Mouse (Mus musculus) thymus, postnatal 0 days (tissue): ENCODE measurements around the gene Zfp94. TPM values are rescaled to one million over a fixed set of nuclear protein-coding genes. Genes with fewer than 3 reads are reported as not detected.

ENCODE experiments used
- DNase-seq: peaks from one replicate; pipeline ENCODE4 v3.0.0-alpha.2; 2015; ENCODE audit warnings: low spot score
- polyA plus RNA-seq: library from polyadenylated mRNA; unstranded; fragments of >200 nt; fragmentation: Nextera tagmentation; extraction: Ambion mirVana; gene quantifications from 2 replicates; pipeline ENCODE4 v1.2.1, GENCODE M21; 2015

The Zfp94 gene
- polyA plus RNA-seq, 1 experiment from 2014 or later = 4.6 TPM

DNA sequence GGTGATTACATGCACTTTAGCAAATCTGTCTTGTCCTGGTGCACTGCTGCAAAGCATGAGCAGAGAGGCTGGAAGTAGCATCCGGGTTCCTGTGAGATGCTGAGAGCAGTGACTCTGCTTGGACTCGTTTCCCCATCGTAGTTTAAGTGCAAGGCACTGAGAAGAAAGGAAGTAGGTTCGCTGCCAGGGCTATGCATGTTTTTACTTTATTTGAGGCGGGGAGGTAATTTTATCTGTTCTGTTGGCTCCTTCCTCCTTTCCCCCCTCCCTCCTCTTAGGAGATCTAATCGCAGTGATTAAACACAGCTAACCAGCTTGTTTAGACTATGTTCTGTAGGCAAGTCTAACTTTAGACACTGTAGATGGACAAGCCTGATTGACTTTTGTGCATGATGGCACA is 2.5 kb upstream of the Zfp94 start:
- no peak for DNase-seq

DNA sequence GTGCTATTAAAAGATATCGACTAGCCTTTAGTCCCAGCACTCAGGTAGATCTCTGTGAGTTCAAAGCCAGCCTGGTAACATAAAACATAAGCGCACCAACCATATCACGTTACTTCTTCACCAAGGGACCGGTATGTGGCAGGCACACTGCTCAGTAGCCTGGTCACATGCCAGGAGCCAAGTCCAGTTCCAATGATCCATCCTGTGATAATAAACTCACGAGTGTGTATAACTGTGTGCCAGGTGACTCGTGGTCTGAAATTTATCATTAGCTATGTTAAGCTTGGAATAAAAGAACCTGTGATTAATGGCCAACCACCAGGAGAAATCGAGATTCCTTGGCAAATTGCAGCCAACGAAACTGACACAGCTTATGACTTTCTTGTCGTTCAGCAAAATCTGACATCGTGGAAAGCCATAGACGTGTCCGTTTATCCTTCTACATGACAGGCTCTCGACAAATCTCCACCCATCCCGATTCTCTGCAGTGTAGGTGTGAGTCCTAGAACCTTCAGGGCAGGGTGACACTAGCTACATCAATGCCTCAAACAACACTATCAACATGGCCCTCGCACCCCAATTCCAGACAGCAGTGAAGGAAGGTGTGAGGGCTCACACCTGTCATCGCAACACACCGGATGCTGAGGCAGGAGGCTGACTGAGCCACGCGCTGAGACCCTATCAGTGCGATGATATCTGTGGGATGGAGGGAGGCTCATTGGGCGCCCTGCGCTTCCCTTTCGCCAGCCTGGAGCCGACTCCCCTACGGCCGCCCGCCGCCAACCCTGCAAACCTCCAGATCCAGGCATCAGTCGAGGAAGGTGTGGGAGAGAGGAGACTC is 520 bp downstream of the Zfp94 start:
- no peak for DNase-seq

DNA sequence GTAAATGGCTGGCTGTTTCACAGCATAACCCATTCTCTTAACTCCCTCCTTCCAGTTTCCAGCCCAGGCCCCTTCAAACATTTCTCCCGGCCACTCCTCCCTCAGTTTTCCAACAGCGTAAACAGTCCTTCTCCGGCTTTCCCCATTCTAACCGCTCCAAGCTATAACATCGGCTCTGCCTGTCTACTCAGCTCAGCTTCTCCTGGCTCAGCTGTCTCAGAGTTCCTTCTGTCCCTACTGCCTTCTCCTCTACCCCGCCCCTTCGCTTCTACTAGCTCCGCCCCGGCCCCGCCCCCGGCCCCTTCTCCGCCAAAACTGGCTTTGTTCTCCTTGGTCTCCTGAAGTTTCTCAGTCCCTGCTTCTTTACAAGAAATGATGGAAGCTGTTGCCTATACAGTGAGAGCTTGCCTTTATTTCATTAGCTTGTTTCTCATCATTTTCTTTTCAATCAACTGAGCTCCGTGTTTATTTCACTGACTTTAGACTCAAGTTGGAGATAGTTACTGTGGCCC is 15.6 kb downstream of the Zfp94 start, which contains the start of gene Zfp61:
Zfp61 (minus strand) TSS at position 462 of the 512 bp plus-strand sequence.
- DNase-seq = peak; percentile 43

DNA sequence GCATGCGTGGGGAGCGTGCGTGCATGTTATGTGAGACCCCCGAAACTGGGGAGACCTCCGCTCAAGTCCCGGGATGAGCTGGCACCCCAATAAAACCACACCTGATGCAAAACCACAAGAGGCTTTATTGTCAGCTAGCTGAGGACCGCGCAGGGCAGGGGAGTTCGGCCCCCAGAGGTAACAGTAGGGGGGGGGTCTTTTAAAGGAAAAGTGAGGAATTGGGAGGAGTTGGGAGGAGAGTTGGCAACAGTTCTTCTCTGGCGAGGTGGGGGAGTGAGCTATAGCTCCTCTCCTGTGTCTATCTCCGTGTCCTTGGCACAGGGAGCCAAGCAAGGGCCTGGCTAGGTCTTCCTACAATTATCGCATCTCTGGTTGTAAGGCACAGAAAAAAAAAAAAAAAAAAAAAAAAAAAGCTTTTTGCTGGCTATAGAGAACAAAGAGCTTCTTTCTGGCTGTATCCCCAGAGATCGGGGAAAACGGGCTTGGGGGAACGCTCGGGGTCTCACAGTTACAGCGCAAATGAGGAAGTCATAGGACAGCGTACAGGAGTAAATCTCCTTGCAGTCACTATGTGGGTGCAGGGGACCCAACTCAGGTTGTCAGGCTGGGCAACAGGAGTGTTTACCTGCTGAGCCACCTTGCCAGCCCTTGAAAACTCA is 16.5 kb downstream of the Zfp94 start:
- DNase-seq = peak; percentile 2

DNA sequence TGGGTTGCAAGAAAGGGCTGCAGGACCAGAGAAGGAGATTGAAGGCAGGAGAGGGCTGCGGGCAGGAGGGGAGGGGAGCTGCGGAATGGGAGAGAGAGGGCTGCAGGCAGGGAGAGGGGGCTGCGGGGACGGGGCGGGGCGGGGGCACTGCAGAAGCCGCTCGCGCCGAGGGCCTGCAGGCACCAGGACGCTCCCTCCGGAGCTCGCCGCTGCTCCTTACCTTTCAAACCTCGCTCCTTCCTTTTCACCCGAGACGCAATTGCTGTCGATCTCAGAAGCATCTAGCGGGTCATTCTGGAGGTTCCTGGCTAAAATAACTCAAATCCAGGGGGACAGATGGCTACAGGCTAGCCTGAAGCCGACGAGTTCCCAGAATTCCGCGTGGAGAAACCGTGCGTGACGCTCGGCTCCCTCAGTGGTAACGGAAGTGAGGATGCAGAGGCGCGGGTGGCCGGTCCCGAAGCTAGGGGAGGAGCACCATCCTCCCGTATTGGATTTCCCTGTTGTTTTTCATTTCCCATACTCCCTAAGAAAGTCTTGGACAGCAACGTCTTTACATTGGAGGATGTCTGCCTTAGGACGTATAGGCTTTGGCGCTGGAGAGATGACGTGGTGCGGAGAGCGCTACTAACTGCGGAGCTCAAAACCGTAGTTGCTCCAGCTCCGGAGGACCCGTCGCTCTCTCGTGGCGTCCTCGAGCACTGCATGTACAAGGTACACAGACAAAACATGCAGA is 17.3 kb downstream of the Zfp94 start:
- peak; percentile 88 for DNase-seq

DNA sequence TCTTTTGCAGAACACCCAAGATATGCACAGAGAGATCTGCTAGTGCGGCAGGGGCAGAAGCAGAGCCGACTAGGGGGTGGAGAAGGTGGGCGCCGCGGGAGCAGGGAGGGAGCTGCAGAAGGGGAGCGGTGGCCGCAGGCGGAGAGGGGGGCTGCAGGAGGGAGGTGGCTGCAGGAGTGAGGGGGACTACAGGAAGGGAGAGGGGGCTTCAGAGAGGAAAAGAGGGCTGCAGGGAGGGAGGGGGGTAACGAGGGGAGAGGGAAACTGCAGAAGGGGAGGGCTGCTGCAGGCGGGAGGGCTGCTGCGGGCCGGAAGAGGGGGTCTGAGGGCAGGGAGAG is 17.9 kb downstream of the Zfp94 start:
- no peak for DNase-seq

DNA sequence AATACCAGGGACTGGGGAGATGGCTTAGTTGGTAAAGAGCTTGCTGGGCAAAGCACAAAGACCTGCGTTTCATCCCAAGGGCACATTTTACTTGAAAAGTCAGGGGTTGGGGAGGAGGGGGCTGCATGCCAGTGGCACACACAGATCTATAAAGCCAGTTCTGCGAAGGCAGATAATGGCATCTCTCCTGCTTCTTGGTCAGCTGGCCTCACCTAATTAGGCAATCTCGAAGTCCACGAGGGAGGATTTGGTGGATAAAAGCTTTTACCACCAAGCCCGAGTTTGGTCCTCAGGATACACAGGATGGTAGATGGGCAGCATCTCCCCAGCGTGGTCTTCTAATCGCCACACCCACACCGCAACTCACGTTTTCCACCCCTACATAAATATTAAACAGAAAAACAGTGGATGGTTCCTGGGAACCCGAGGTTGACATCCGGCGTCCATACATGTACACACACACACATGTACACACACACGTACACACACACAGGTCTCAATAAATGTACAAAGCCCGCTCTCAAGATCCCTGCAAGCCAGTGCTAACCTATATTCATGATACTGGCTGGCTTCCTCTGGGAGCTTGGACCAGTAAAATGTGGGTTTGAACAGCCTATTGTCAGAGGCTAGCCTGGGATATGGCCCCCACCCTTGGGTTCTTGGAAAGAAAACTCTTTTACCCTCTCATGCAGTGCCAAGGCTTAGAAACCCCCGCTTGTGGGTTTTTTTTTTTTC is 18.9 kb downstream of the Zfp94 start:
- no peak for DNase-seq

DNA sequence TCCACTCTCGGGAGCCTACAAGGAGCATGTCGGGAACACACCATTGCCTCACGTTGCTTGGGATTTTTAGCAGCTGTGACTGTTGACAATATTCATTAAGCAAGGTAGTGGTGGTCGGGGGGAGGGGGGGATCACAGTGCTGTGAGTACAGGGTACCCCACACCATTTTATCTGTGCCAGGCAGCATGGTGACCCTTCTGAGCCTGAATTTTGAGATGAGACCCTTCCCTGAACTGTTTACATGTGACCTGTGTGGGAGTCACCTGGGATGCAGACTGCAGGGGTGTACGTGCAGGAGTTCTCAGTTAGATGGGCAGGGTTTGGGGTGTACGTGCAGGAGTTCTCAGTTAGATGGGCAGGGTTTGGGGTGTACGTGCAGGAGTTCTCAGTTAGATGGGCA is 20.1 kb downstream of the Zfp94 start:
- DNase-seq = no peak

DNA sequence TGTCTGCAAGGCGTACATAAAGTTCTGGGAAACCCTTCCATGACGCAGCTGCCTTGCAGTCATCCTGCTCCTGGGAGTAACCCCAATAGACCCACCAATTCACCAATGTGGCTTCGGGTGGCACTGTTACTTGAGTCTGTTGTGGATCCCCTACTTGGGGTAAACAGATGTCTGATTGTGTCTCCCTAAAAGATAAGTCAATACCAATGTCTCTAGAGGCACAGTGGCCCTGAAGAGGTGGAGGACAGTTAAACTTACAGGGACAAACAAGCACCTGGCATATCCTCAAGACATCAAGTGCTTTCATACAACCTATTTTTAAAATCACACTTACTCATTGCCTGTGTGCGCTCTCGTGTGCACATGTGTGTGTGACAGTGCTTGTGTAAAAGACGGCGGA is 21.1 kb downstream of the Zfp94 start:
- no peak for DNase-seq

DNA sequence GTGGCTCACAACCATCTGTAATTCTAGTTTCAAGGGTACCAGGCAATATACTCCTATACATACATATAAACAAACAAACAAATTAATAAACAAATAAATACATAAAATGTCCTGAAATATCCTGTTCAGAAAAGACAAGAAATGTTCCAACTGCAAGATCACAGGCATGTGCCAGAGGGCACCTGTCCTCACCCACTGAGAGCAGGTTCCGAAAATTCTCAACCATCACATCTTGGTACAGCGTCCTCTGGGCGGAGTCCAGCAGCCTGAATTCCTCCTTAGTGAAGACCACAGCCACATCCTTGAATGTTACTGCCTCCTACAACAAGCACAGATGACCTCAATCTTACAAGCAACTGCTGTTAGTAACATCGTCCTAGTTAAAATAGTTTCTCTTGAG is 21.7 kb downstream of the Zfp94 start:
- DNase-seq = no peak

DNA sequence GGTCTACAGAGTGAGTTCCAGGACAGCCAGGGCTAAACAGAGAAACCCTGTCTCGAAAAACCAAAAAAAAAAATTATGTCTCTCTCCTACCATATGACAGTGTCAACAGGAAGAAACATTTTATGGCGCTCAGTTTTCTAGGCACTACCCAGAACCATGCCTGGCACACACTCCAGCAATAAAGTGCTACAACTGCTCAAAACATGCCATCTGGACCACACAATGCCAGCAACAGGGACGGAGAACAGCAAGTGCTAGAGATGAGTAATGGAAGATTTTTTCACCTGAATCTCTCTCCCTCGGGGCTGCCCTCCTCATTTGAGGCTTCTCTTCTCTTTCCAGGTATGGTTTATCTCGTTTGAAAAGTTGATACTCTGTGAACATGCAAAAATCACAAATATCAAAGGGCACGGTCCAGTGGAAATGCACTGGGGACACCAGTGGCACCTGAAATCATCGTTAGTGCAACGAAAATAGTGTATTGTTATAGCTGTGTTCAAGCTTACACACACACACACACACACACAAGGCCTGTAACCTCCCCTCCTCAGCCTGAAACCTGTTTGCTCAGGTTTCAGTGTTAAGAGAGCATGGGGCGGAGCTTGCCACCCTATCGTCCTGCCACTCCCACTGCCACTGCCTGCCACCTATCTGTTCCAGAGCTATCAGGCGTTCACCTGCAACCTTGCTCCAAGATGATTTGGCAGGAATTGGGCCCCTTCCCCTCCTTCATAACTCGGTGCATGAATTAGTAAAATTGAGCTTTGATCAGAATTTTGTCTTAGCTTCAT is 23.2 kb downstream of the Zfp94 start:
- no peak for DNase-seq

DNA sequence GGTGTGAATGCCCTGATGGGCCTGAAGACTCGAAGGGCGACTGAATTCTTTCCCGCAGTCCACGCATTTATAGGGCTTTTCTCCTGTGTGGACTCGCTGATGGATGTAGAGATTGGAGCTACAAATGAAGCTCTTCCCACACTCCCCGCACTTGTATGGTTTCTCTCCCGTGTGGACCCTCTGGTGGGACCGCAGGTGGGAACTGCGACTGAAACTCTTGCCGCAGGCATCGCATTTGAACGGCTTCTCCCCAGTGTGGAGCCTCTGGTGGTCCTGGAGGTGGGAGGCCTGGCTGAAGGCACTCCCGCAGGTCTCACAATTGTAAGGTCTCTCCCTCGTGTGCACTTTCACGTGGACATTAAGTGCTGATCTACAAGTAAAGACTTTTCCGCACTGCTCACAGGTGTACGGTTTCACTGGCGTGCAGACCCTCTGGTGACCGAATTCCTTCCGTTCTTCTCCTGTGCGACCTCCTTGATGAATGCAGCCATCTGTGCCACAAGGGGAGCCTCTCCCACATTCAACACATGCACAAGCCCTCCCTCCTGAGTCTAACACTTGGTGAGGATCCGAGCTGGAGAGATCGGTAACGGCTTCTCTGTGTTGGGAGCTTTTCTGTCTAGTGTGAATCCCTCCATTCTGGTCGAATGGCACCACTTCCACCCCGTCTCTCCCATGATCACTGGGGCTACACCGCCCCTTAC is 24.9 kb downstream of the Zfp94 start:
- no peak for DNase-seq

DNA sequence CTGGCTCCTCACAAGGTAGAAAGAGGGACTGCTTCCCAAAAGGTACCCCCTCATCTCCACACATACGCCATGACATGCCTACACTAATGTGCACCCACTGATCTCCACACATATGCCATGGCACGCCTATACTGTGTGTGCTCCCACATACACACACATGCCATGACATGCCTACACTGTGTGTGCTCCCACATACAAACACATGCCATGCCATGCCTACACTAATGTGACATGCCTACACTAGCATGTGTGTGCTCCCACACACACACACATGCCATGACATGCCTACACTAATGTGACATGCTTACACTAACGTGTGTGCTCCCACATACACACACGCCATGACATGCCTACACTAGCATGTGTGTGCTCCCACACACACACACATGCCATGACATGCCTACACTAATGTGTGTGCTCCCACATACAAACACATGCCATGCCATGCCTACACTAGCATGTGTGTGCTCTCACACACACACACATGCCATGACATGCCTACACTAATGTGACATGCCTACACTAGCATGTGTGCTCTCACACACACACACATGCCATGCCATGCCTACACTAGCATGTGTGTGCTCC is 26.3 kb downstream of the Zfp94 start:
- DNase-seq = no peak

DNA sequence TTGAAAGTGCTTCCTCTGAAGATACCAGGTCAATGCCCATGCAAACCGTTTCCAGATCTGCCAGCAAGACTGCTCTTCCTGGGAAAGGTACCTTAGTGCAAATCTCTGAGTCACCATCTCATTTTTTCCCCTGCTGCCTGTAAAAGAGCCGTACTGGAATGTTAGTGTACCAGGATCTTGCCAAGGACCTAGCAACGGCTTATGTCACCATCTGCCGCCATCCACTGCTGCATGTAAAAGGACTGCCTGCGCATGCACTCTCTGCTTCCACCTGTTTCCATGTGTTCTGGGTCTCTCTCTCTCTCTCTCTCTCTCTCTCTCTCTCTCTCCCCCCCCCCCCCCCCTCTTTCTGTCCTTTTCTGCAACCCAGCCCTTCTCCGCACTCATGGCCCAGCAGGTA is 28.0 kb downstream of the Zfp94 start:
- no peak for DNase-seq

DNA sequence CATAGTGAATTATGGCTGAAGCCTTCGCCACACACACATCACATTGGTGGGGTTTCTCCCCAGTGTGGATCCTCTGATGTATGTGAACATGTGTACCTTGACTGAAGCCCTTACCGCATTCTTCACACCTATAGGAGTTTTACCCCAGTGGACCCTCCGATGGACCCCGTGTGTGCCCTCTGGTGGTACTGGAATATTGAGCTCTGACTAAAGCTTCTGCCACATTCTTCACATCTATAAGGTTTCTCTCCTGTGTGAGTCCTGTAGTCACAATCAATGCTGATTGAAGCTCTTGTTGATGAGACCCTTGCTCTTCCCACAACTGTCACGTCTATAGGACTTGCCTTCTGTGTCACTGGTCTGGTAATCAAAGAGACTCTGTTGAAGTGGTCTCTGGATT is 28.8 kb downstream of the Zfp94 start:
- DNase-seq = no peak

DNA sequence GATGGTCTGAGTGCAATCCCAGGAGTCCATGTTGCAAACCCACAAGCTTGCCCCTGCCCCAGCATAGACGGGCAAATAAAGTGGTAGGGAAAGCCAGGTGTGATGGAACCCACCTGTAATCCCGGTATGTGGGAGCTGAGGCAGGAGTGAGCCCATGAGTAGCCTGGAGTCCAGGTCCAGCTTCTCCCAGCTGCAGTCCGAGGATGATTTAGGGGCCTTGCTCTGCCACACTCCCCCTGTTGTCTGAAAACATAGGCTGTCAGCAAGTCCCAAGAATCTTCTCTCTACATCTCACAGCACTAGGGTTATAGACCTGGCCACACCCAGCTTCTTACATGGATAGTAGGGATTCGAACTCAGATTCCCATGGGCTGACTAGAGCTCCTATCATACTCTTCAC is 29.6 kb downstream of the Zfp94 start:
- DNase-seq = no peak

DNA sequence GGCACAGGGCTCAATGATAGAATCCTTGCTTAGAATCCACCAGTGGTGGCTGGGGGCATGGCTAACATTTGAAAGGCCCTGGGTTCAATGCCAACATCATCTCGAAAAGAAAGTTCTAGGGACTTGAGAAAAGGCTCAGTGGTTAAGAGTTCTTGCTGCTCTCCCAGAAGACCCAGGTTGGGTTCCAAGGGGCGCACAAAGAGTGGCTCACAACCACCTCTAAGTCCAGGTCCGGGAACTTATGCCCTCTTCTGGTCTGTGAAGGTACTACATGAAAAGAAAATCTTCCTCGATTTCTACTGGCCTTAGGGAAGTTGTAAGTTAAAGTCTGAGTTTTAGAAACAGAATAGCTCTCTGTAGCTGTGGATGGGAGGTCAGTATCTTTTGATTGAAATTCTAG is 30.4 kb downstream of the Zfp94 start:
- peak; percentile 25 for DNase-seq

DNA sequence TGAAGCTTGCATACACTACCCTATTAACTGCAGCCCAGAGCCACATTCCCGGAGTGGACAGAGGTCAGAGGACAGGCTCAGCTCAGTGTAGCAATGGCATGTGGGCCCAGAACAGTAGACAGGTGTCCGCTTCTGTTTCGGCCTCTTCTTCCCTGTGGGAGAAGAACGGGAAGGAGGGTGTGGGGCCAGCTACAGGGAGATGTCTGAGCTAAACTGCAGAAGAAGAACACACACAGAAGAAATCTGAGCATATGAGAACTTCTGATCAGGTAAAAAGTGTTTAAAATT is 35.7 kb downstream of the Zfp94 start:
- DNase-seq = no peak

DNA sequence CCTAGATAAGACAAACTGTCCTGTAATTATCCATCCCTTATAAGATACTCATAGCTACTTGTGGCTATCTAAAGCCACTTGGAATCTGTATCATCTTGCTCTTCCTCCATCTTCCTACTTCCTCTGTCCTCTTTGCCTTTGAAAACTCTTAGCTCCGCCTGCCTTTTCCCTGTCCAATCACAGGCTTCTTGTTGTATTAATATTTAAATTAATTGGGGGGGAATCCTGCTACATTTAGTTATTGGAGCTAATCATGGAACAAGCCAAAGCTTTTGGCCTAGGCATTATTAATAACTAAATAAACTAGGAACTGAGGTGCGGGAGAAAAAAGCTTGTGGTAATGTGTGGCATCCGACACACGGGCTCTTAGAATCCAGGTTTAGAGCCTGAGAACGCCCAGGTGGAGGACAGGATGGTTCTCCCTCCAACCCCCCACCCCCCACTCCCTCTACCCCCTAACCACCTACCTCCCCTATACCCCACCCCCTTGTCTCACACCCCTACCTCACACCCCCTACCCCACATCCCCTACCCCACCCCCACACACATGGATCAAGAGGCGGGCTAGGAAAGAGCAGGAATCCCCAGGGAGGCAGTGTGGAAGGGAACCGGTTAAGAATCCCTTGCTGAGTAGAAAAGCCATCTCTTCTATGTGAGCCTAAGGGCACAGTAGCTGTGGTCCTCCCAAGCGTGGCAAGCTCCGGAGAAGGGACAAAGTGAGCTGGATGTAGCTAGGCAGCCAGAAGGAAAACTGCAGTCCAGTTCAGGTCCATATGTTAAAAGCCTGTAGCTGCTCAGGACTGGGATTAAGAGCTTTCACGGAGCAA is 36.2 kb downstream of the Zfp94 start:
- no peak for DNase-seq
